Mouse (Mus musculus) forebrain, embryonic 15.5 days (tissue): Measurements from ENCODE around the gene C3. TPM values are rescaled to one million over a fixed set of nuclear protein-coding genes. Genes with fewer than 3 reads are reported as not detected.

Source experiments
- ATAC-seq: fragments of 200-750 bp; cut with Nextera tagmentation; replicated peaks from 2 replicates; pipeline ENCODE4 v1.8.0; 2017; ENCODE audit warnings: mild to moderate bottlenecking, moderate TSS enrichment, moderate library complexity
- H3K27ac ChIP-seq: fragments of 300-500 bp; sonication (generic); replicated peaks from 2 replicates; pipeline ENCODE4 v1.5.1; 2015; ENCODE audit warnings: mild to moderate bottlenecking, inconsistent platforms
- H3K27me3 ChIP-seq: fragments of 300-500 bp; sonication (generic); 2 replicates; pipeline ENCODE4 v1.6.1; 2015; ENCODE audit warnings: inconsistent platforms
- H3K36me3 ChIP-seq: fragments of 300-500 bp; sonication (generic); 2 replicates; pipeline ENCODE4 v1.6.1; 2015; ENCODE audit warnings: mild to moderate bottlenecking, inconsistent platforms
- H3K4me1 ChIP-seq: fragments of 300-500 bp; sonication (generic); 2 replicates; pipeline ENCODE4 v1.6.1; 2015; ENCODE audit warnings: inconsistent platforms
- H3K4me2 ChIP-seq: fragments of 300-500 bp; sonication (generic); replicated peaks from 2 replicates; pipeline ENCODE4 v1.6.1; 2015; ENCODE audit warnings: mild to moderate bottlenecking, inconsistent platforms
- H3K4me3 ChIP-seq: fragments of 300-500 bp; sonication (generic); 2 replicates; pipeline ENCODE4 v1.5.1; 2015; ENCODE audit warnings: mild to moderate bottlenecking, inconsistent platforms
- H3K9ac ChIP-seq: fragments of 300-500 bp; sonication (generic); replicated peaks from 2 replicates; pipeline ENCODE4 v1.6.1; 2015; ENCODE audit warnings: mild to moderate bottlenecking, inconsistent platforms
- H3K9me3 ChIP-seq: fragments of 300-500 bp; sonication (generic); 2 replicates; pipeline ENCODE4 v1.6.1; 2016; ENCODE audit warnings: inconsistent platforms
- WGBS: fragments of 180-500 bp; shearing (Covaris S2); methylation state at CpG from one replicate; pipeline ENCODE4 v1.1.7; 2015; ENCODE audit warnings: mixed read lengths; 5-methylcytosine and 5-hydroxymethylcytosine counted together
- microRNA-seq: library from miRNA; unstranded; fragments of <30 nt; microRNA quantifications from one replicate; pipeline ENCODE4, GENCODE M21; 2016
- polyA plus RNA-seq: library from polyadenylated mRNA; unstranded; fragments of >200 nt; fragmentation: Nextera tagmentation; extraction: Ambion mirVana; gene quantifications from 2 replicates; pipeline ENCODE4 v1.2.1, GENCODE M21; 2015

The C3 gene
- polyA plus RNA-seq, 1 experiment from 2014 or later, result 0.59 TPM

GRCm38 (mm10) chr17:57170616-57171260 is 57.2 kb downstream of the C3 start:
- Histone ChIP-seq H3K4me2 (no peak overlapping the region), H3K27me3 (no peaks in the 10 kb centered on the region), H3K9ac (no peak overlapping the region), H3K9me3 (no peaks in the 10 kb centered on the region), H3K27ac (no peak overlapping the region), H3K4me1 (peaks cover 2% of the 10 kb centered on the region; the same call in 1 of the 2 replicates), H3K4me3 (no peak overlapping the region), H3K36me3 (no peaks in the 10 kb centered on the region)
- no peak for ATAC-seq
- WGBS, result 54% methylated on average over 5 of the region's 5 CpGs

- Histone ChIP-seq H3K36me3 (no peaks in the 10 kb centered on the region), H3K27me3 (no peaks in the 10 kb centered on the region), H3K4me1 (peaks cover 2% of the 10 kb centered on the region; the same call in 1 of the 2 replicates), H3K9ac (no peak overlapping the region), H3K4me2 (no peak overlapping the region), H3K9me3 (no peaks in the 10 kb centered on the region), H3K27ac (no peak overlapping the region), H3K4me3 (no peak overlapping the region)
- 15% methylated on average over 10 of the region's 11 CpGs for WGBS
- peak; percentile 87 for ATAC-seq
These were observed 60.8 kb downstream of the C3 start for GRCm38 (mm10) chr17:57166800-57167791.

Small RNAs within 50 kb of the gene (microRNA-seq; reads per million reads assigned to microRNA genes)
- not detected for gene Mir6978

Other genes starting within 250 kb of the C3 start
- gene Acer1, start 246.0 kb downstream of the C3 start, polyA plus RNA-seq, result not detected in 2 replicates
- gene Clpp, start 237.8 kb downstream of the C3 start, polyA plus RNA-seq, result 162 and 175 TPM in 2 replicates
- gene Alkbh7, start 230.8 kb downstream of the C3 start, polyA plus RNA-seq, result 43.7 and 46.2 TPM in 2 replicates
- gene Pspn, start 228.1 kb downstream of the C3 start, polyA plus RNA-seq, result 0.45 and 0.55 TPM in 2 replicates
- 80.4 and 81.7 TPM in 2 replicates for gene Gtf2f1, start 216.8 kb downstream of the C3 start, polyA plus RNA-seq
- gene Gm17949, start 216.7 kb downstream of the C3 start, polyA plus RNA-seq, result 0.31 and 0.47 TPM in 2 replicates
- 35.2 and 37.0 TPM in 2 replicates for gene Khsrp, start 196.6 kb downstream of the C3 start, polyA plus RNA-seq
- gene Slc25a41, start 186.5 kb downstream of the C3 start, polyA plus RNA-seq, result not detected in 2 replicates
- 1.3 and 2.0 TPM in 2 replicates for gene Crb3, start 169.0 kb downstream of the C3 start, polyA plus RNA-seq
- gene Slc25a23, start 168.3 kb downstream of the C3 start, polyA plus RNA-seq, result 27.6 and 29.1 TPM in 2 replicates
- 3.9 and 4.4 TPM in 2 replicates for gene Dennd1c, start 149.6 kb downstream of the C3 start, polyA plus RNA-seq
- 239 and 253 TPM in 2 replicates for gene Tubb4a, start 140.4 kb downstream of the C3 start, polyA plus RNA-seq
- gene Tnfsf9, start 122.8 kb downstream of the C3 start, polyA plus RNA-seq, result 10.2 and 10.3 TPM in 2 replicates
- 0.28 TPM in 1 of 2 replicates, not detected in the other for gene Cd70, start 78.4 kb downstream of the C3 start, polyA plus RNA-seq
- not detected in 2 replicates for gene Tnfsf14, start 34.0 kb downstream of the C3 start, polyA plus RNA-seq
- gene Gpr108, start 20.3 kb upstream of the C3 start, polyA plus RNA-seq, result 17.0 and 17.7 TPM in 2 replicates
- gene Trip10, start 21.3 kb upstream of the C3 start, polyA plus RNA-seq, result 12.4 and 15.4 TPM in 2 replicates
- 1.2 and 1.5 TPM in 2 replicates for gene Vav1, start 51.0 kb upstream of the C3 start, polyA plus RNA-seq
- 3.4 and 3.5 TPM in 2 replicates for gene Adgre1, start 130.6 kb upstream of the C3 start, polyA plus RNA-seq